Mouse (Mus musculus) lung, postnatal 25 days (tissue): ENCODE measurements around the gene Palb2.
A peak's percentile ranks its signal among the peaks of the same experiment; 100 is the strongest.

ENCODE experiments used
- DNase-seq: peaks from one replicate; pipeline ENCODE4 v3.0.0; 2022; ENCODE audit warnings: low spot score

Gene Palb2

GRCm38 (mm10) chr7:122099222-122099621 lies 33.6 kb downstream of the Palb2 start:
- DNase-seq, result peak; percentile 48

- no peak for DNase-seq
Measured at GRCm38 (mm10) chr7:122098009-122098408, 34.8 kb downstream of the Palb2 start.

- no peak for DNase-seq
Measured at GRCm38 (mm10) chr7:122094564-122095330, 38.0 kb downstream of the Palb2 start.

- DNase-seq, result no peak
Measured at GRCm38 (mm10) chr7:122087195-122087982, 45.4 kb downstream of the Palb2 start.

- no peak for DNase-seq
Measured at GRCm38 (mm10) chr7:122081071-122081470, 51.7 kb downstream of the Palb2 start.

- no peak for DNase-seq
Measured at GRCm38 (mm10) chr7:122079798-122080554, 52.8 kb downstream of the Palb2 start.

- DNase-seq, result no peak
Measured at GRCm38 (mm10) chr7:122074374-122074773, 58.4 kb downstream of the Palb2 start.

- DNase-seq, result no peak
Measured at GRCm38 (mm10) chr7:122067517-122068381, 65.0 kb downstream of the Palb2 start.

GRCm38 (mm10) chr7:122066945-122067516 lies 65.8 kb downstream of the Palb2 start, which contains the start of the genes Ubfd1 and Ears2:
Gene Ubfd1, plus strand, starts transcription at chr7:122067175.
Gene Ears2, minus strand, starts transcription at chr7:122067263.
- peak; percentile 96 for DNase-seq

GRCm38 (mm10) chr7:122066102-122066944 lies 66.5 kb downstream of the Palb2 start:
- DNase-seq, result no peak

- no peak for DNase-seq
Measured at GRCm38 (mm10) chr7:122065656-122066055, 67.1 kb downstream of the Palb2 start.
